Mouse (Mus musculus): ENCODE measurements around the gene Ogfr.

Ogfr gene

DNA sequence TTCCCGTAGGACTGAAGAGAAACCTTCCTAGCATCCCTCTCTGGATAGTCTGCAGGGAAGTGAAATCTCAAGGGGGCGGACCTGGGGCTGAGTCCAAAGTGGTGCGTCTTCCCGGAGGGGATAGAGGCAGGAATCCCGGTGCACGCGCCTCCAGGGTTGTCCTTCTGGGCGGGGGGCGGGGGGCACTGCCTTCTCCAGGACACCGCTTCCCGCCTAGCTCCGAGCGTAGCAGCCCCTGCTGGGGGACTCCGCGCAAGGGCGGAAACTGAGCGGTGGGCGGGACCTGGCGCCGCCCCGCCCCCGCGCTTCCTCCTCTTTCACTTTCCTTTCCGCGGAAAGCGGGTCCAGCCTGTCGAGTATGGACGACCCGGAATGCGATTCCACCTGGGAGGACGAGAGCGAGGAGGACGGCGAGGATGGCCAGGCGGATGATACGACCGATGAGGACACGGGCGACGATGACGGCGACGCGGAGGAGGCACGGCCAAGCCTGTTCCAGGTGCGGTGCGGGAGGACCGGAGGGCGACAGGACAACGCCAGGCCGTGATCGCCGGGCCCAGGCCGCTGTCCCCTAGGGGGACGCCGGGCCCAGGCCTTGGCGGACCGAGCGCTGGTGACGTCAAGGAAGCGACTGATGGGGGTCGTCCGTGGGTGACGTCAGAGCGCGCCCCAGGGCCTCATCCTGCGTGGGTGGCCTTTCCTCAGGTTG is at the start of gene Ogfr:
Gene Ogfr, plus strand, starts transcription at position 123 of the 709 bp plus-strand sequence.
- DNase-seq (ENCODE audit: low spot score in 2 of 2), result peak; percentile 78 to 81

- DNase-seq (ENCODE audit: low spot score in 2 of 2), result no peak
Measured at GRCm38 (mm10) chr2:180543675-180544074, 45.4 kb upstream of the Ogfr start.

- DNase-seq (ENCODE audit: low spot score in 2 of 2), result no peak
Measured at GRCm38 (mm10) chr2:180545046-180545445, 44.0 kb upstream of the Ogfr start.

DNA sequence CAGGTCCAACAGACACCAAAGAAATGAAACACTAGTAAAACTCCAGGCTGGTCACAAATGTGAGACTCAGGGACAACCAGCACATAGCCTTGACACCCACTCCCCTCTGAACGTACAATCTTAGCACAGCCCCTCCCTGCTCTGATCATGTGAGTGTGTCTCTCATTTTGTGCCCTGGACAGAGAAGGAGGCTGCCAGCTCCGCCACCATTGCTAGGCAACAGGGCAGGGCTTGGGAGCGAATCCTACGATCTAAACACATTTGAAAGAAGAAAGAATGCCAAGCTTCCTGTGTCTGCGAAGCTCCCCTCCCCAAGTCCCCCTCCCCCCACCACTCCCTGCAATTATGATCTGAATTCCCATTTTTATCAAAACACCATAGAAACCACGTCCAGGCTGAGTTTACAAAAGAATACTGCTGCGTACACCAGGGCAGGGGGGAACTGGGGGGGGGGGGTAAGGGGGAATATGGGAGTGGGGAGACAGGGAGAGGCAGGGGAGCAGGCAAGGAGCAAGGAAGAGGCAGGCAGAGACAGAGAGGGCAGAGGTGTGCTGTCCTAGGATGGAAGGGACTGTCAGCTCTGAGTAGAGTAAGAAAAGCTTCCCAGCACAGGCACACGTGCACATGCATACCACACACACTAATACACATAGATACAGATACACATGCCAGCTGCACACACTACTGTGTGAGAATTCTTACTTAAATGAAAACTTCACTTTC is 41.5 kb upstream of the Ogfr start:
- DNase-seq (ENCODE audit: low spot score in 2 of 2), result no peak

DNA sequence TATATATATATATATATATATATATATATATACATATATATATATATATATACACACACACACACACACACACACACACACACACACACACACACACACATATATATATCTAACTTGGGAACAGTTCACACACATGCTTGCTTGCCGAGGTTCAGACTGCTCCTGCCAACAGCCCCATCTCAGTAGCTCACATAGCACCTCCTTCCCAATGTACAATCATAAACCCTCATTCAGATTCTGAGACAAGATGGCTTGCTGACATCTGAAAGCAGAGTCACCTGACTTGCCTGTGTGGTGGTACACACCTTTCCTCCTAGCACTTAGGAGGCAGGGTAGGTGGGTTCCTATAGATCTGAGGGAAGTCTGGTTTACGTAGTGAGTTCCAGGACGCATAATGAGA is 36.7 kb upstream of the Ogfr start:
- no peak for DNase-seq (ENCODE audit: low spot score in 2 of 2)

GRCm38 (mm10) chr2:180555219-180555618 is 33.8 kb upstream of the Ogfr start:
- DNase-seq (ENCODE audit: low spot score in 2 of 2), result no peak

DNA sequence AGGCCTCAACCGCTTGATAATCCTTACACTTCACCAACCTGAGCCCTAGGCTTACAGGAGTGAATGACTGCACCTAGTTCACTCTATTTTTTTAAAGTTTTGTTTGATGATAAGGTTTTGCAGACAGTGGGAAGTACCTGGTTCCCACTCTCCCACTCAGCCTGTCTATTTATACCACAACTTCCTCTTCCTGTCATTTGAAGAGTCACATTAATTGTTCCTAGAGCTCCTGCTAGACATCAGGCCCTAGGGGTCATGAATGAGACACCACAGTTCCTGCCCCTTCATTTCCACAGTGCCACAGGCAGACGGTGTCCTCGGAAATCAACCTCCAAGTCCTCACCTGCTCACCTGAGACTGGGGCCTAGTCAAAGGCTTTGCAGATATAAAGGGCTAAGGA is 32.6 kb upstream of the Ogfr start:
- DNase-seq (ENCODE audit: low spot score in 2 of 2), result no peak

GRCm38 (mm10) chr2:180560245-180560644 is 28.8 kb upstream of the Ogfr start:
- DNase-seq (ENCODE audit: low spot score in 2 of 2), result no peak

DNA sequence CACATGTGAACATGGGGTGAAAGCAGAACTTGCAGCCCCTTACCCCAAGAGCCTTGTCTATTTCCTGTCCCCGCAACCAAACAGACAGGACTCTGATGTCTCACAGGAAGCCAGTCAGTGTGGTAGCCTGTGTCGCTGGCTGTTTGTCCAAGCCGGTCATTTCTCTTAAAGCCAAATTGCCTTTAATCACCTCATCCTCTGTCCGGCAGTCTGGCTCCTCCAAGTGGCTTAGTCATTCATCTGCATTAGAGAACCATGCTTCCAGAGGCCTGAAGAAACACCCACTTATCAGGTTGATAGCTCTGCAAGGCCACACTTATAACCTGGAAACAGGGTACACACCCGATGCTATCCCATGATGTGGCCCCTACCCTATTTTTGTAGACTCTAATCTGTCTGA is 26.9 kb upstream of the Ogfr start:
- DNase-seq (ENCODE audit: low spot score in 2 of 2), result no peak

GRCm38 (mm10) chr2:180563296-180563695 is 25.7 kb upstream of the Ogfr start:
- DNase-seq (ENCODE audit: low spot score in 2 of 2), result no peak

DNA sequence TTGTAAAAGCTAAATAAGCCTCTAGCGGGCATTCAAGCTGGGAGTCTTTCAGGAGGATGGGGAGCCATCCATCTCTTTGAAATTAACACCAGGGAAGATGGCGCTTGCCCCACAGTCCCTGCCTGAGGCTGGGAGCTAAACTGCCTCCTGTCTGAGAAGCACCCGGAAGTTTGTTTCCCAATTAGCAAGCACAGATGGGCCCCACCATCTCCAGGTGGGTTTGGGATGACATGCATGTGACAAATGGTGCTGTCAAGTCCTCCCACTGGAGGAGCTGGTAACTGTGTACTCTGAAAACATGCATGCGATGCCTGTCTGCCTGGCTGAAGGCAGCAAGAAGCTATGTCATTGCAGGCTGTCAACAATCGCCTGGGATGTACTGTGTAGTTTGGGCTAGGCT is 25.2 kb upstream of the Ogfr start:
- DNase-seq (ENCODE audit: low spot score in 2 of 2), result no peak

- no peak for DNase-seq (ENCODE audit: low spot score in 2 of 2)
Measured at GRCm38 (mm10) chr2:180566240-180566913, 22.7 kb upstream of the Ogfr start.

- DNase-seq (ENCODE audit: low spot score in 2 of 2), result peak in 1 of 2 experiments; percentile 47
Measured at GRCm38 (mm10) chr2:180569028-180569643, 19.9 kb upstream of the Ogfr start.

- DNase-seq (ENCODE audit: low spot score in 2 of 2), result no peak
Measured at GRCm38 (mm10) chr2:180576482-180576881, 12.6 kb upstream of the Ogfr start.

DNA sequence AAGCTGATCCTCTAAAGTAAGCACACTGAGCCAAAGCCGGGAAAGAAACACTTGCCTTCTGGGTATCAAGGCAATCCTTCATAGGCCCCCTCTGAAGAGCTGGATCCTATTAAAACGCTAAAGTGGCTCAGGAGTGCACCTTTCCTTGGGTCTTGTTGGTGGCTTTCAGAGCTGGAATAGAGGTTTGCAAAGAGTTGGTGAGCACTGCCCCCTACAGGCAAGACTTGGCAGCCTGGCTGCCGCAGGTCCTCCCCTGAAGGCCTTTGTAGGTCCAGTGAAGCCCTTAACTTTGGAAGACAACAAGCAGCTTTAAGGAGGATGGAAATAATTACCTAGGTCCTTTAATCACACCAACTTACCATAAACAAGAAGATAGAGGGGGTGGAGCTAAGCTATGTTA is 10.4 kb upstream of the Ogfr start:
- DNase-seq (ENCODE audit: low spot score in 2 of 2), result no peak

- no peak for DNase-seq (ENCODE audit: low spot score in 2 of 2)
Measured at GRCm38 (mm10) chr2:180581002-180581401, 8.0 kb upstream of the Ogfr start, which contains the start of gene Mrgbp. Mrgbp (plus strand) TSS chr2:180581304.

DNA sequence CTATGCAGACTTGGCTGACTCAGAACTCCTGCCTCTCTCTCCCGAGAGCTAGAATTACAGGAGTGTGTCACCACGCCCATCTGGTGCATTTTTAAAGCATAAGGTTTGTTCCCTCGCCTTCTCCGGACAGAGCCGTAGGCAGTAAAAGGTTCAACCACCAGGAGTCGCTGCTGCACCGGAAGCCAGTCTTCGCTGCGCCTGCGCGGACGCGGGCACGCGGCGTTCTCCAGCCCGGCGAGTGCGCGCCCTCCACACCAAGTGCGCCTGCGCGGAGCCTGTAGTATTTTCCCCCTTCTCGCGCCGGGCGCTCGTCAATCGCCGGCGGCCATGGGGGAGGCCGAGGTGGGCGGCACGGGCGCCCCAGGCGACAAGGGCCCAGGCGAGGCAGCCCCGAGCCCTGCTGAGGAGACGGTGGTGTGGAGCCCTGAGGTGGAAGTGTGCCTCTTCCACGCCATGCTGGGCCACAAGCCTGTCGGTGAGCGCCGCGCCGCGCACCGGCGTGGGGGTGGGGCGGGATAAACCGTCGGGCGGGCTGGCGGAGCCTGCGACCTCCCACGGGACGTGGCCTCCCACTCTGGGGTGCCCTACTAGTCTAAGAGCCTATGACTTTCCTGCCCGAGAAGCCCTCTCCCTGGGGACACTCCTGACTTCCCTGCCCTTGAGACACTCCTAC is 6.4 kb upstream of the Ogfr start:
- peak; percentile 96 to 98 for DNase-seq (ENCODE audit: low spot score in 2 of 2)

- DNase-seq (ENCODE audit: low spot score in 2 of 2), result no peak
Measured at GRCm38 (mm10) chr2:180583154-180583507, 5.9 kb upstream of the Ogfr start.

DNA sequence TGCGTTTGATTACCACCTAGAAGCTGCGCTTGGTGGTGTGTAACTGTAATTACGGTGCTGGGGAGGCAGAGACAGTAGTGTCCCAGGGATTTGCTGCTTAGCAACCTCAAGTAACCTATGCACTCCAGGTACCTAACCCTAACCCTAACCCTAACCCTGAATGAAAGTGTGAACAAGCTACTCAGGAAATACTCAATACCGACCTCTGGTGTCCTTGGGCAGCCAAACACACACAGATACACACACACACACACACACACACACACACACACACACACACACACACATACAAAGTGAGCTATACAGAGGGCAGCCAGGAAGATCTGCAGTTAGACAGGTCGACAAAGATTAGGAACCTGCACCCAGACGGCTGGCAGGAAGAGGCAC is 316 bp upstream of the Ogfr start:
- DNase-seq (ENCODE audit: low spot score in 2 of 2), result no peak

- no peak for DNase-seq (ENCODE audit: low spot score in 2 of 2)
Measured at GRCm38 (mm10) chr2:180597490-180597889, 8.4 kb downstream of the Ogfr start, which contains the start of gene Col9a3. Col9a3 (plus strand) TSS chr2:180597790.

GRCm38 (mm10) chr2:180598157-180598705 is 9.2 kb downstream of the Ogfr start:
- DNase-seq (ENCODE audit: low spot score in 2 of 2), result no peak
